Mouse (Mus musculus) MEL (cell line): ENCODE results near the gene Rasd2. TPM values are rescaled to one million over a fixed set of nuclear protein-coding genes. Genes with fewer than 3 reads are reported as not detected.

ENCODE experiments used
- DNase-seq: peaks from one replicate; pipeline ENCODE4 v3.0.0; 2011; ENCODE audit warnings: low read depth, low spot score
- H3K27ac ChIP-seq: 2 replicates; pipeline ENCODE4 v1.5.1; 2012; ENCODE audit warnings: low read depth, mild to moderate bottlenecking, control low read depth, low read length, moderate library complexity; ENCODE audit not compliant: control insufficient read depth
- H3K27me3 ChIP-seq, 2 experiments: fragments of 150-350 bp in 1 of 2; sonication (generic) in 1 of 2; 2 replicates each; pipeline ENCODE4 v1.6.1; 2012; ENCODE audit warnings: low read length in 2 of 2, mild to moderate bottlenecking in 2 of 2, improper control_type of control experiment in 1 of 2, moderate library complexity in 1 of 2; ENCODE audit not compliant: insufficient read depth in 2 of 2, control insufficient read depth in 1 of 2
- H3K36me3 ChIP-seq, 2 experiments: 2 replicates each; pipeline ENCODE4 v1.6.1; 2012 to 2014; ENCODE audit warnings: low read length in 2 of 2, improper control_type of control experiment in 1 of 2, inconsistent platforms in 1 of 2, mild to moderate bottlenecking in 1 of 2; ENCODE audit not compliant: insufficient read depth in 2 of 2, control insufficient read depth in 1 of 2
- H3K4me1 ChIP-seq, 2 experiments: fragments of 150-350 bp in 1 of 2; sonication (generic) in 1 of 2; 2 replicates each; pipeline ENCODE4 v1.6.1; 2012; ENCODE audit warnings: low read length in 2 of 2, improper control_type of control experiment in 1 of 2, mild to moderate bottlenecking in 1 of 2; ENCODE audit not compliant: insufficient read depth in 2 of 2, control insufficient read depth in 1 of 2
- H3K4me3 ChIP-seq, 2 experiments: fragments of 150-350 bp in 1 of 2; sonication (generic) in 1 of 2; 2 replicates each; pipeline ENCODE4 v1.5.1; 2012; ENCODE audit warnings: low read depth in 2 of 2, low read length in 2 of 2, mild to moderate bottlenecking in 2 of 2, moderate library complexity in 2 of 2, control low read depth in 1 of 2, improper control_type of control experiment in 1 of 2; ENCODE audit not compliant: control insufficient read depth in 1 of 2, insufficient read depth in 1 of 2
- H3K79me2 ChIP-seq: 2 replicates; pipeline ENCODE4 v1.6.1; 2012; ENCODE audit warnings: mild to moderate bottlenecking, low read length, moderate library complexity; ENCODE audit not compliant: control insufficient read depth, poor library complexity, insufficient read depth
- H3K9ac ChIP-seq: 2 replicates; pipeline ENCODE4 v1.6.1; 2012; ENCODE audit warnings: low read depth, mild to moderate bottlenecking, control low read depth, low read length, moderate library complexity; ENCODE audit not compliant: control insufficient read depth, poor library complexity, severe bottlenecking
- H3K9me3 ChIP-seq: fragments of 150-350 bp; sonication (generic); replicated peaks from 2 replicates; pipeline ENCODE4 v1.6.1; 2012; ENCODE audit warnings: mild to moderate bottlenecking, low read length, improper control_type of control experiment, moderate library complexity; ENCODE audit not compliant: insufficient read depth
- BHLHE40 ChIP-seq: IDR thresholded peaks from 2 replicates; pipeline ENCODE4 v1.6.1; 2012; ENCODE audit warnings: low read depth, mild to moderate bottlenecking, inconsistent platforms, low read length, improper control_type of control experiment, borderline replicate concordance
- CHD1 ChIP-seq: IDR thresholded peaks from 2 replicates; pipeline ENCODE4 v1.6.1; 2012; ENCODE audit warnings: low read depth, mild to moderate bottlenecking, inconsistent platforms, low read length, improper control_type of control experiment
- ETS1 ChIP-seq: IDR thresholded peaks from 2 replicates; pipeline ENCODE4 v1.6.1; 2012; ENCODE audit warnings: low read depth, mild to moderate bottlenecking, inconsistent platforms, low read length, improper control_type of control experiment, moderate library complexity
- GATA1 ChIP-seq: IDR thresholded peaks from 2 replicates; pipeline ENCODE4 v1.6.1; 2011; ENCODE audit warnings: low read depth, low read length, improper control_type of control experiment
- MAFK ChIP-seq: IDR thresholded peaks from 2 replicates; pipeline ENCODE4 v1.6.1; 2011; ENCODE audit warnings: low read depth, mild to moderate bottlenecking, low read length, improper control_type of control experiment, borderline replicate concordance
- MAZ ChIP-seq: IDR thresholded peaks from 2 replicates; pipeline ENCODE4 v1.6.1; 2012; ENCODE audit warnings: low read depth, mild to moderate bottlenecking, inconsistent platforms, low read length, improper control_type of control experiment
- MEF2A ChIP-seq: IDR thresholded peaks from 2 replicates; pipeline ENCODE4 v1.6.1; 2014; ENCODE audit warnings: low read depth, mild to moderate bottlenecking, inconsistent platforms, low read length, improper control_type of control experiment; ENCODE audit not compliant: poor library complexity, insufficient replicate concordance, severe bottlenecking; ENCODE audit errors: extremely low read depth
- MXI1 ChIP-seq: IDR thresholded peaks from 2 replicates; pipeline ENCODE4 v1.6.1; 2011; ENCODE audit warnings: mild to moderate bottlenecking, low read depth, low read length, improper control_type of control experiment
- MYB ChIP-seq: IDR thresholded peaks from 2 replicates; pipeline ENCODE4 v1.6.1; 2011; ENCODE audit warnings: mild to moderate bottlenecking, low read depth, low read length, improper control_type of control experiment
- MYC ChIP-seq: IDR thresholded peaks from 2 replicates; pipeline ENCODE4 v1.6.1; 2011; ENCODE audit warnings: low read depth, mild to moderate bottlenecking, low read length, improper control_type of control experiment, moderate library complexity
- POLR2AphosphoS2 ChIP-seq: IDR thresholded peaks from 2 replicates; pipeline ENCODE4 v1.6.1; 2011; ENCODE audit warnings: low read length, improper control_type of control experiment
- RAD21 ChIP-seq: IDR thresholded peaks from 2 replicates; pipeline ENCODE4 v1.6.1; 2011; ENCODE audit warnings: mild to moderate bottlenecking, low read depth, low read length, improper control_type of control experiment
- SMC3 ChIP-seq: IDR thresholded peaks from 2 replicates; pipeline ENCODE4 v1.6.1; 2011; ENCODE audit warnings: low read depth, low read length, improper control_type of control experiment
- TCF12 ChIP-seq: IDR thresholded peaks from 2 replicates; pipeline ENCODE4 v1.6.1; 2014; ENCODE audit warnings: low read depth, mild to moderate bottlenecking, inconsistent platforms, low read length, improper control_type of control experiment, moderate library complexity
- ZKSCAN1 ChIP-seq: IDR thresholded peaks from 2 replicates; pipeline ENCODE4 v1.6.1; 2012; ENCODE audit warnings: low read depth, mild to moderate bottlenecking, inconsistent platforms, low read length, improper control_type of control experiment, moderate library complexity
- ZNF384 ChIP-seq: IDR thresholded peaks from 2 replicates; pipeline ENCODE4 v1.6.1; 2012; ENCODE audit warnings: low read depth, mild to moderate bottlenecking, inconsistent platforms, low read length, improper control_type of control experiment
- polyA plus RNA-seq, 2 experiments: library from polyadenylated mRNA; stranded (reverse) in 1 of 2; unstranded in 1 of 2; fragments of >175 nt in 1 of 2; fragments of >200 nt in 1 of 2; gene quantifications; 2 replicates each; pipeline versions ENCODE4 v1.2.1 to v1.2.4; 2012; ENCODE audit warnings: low replicate concordance in 2 of 2, low read depth in 1 of 2; ENCODE audit not compliant: insufficient read length in 2 of 2, insufficient read depth in 1 of 2, missing spikeins in 1 of 2
- total RNA-seq: library from RNA; depleted of rRNA; stranded (reverse); fragments of 300-350 nt; gene quantifications from 2 replicates; pipeline ENCODE4 v1.2.3, GENCODE M21; 2012

Rasd2 gene
- total and polyA plus RNA-seq, 3 experiments, result not detected

GRCm38 (mm10) chr8:75202913-75203312, 10.8 kb upstream of the Rasd2 start:
- H3K4me1 ChIP-seq, result no peaks in the 10 kb centered on the region
- H3K27ac ChIP-seq, result no peak overlapping the region
- TF ChIP-seq RAD21 (no peak), MAFK (no peak), POLR2AphosphoS2 (no peak), ZKSCAN1 (no peak), ZNF384 (no peak), MAZ (no peak)
- no peak overlapping the region for H3K9ac ChIP-seq
- no peaks in the 10 kb centered on the region for H3K36me3 ChIP-seq
- no peaks in the 10 kb centered on the region for H3K9me3 ChIP-seq
- no peaks in the 10 kb centered on the region for H3K79me2 ChIP-seq
- H3K27me3 ChIP-seq, result peaks cover 0 to 13% of the 10 kb centered on the region in 2 experiments; a peak in 2 of 4 replicates
- DNase-seq, result no peak
- H3K4me3 ChIP-seq, result no peak overlapping the region

- no peaks in the 10 kb centered on the region for H3K79me2 ChIP-seq
- no peak for TF ChIP-seq MEF2A
- no peak for TF ChIP-seq ZKSCAN1
- TF ChIP-seq GATA1, result no peak
- no peak for TF ChIP-seq MXI1
- no peak for TF ChIP-seq BHLHE40
- no peak for TF ChIP-seq TCF12
- no peak for TF ChIP-seq SMC3
- TF ChIP-seq MYC, result no peak
- no peak for TF ChIP-seq CHD1
- TF ChIP-seq MYB, result no peak
- no peak for TF ChIP-seq ETS1
- H3K27me3 ChIP-seq, result peaks cover 0 to 13% of the 10 kb centered on the region in 2 experiments; a peak in 2 of 4 replicates
- no peak overlapping the region for H3K9ac ChIP-seq
- DNase-seq, result no peak
- no peak overlapping the region for H3K27ac ChIP-seq
- H3K36me3 ChIP-seq, result no peaks in the 10 kb centered on the region
- no peak overlapping the region for H3K4me3 ChIP-seq
- no peaks in the 10 kb centered on the region for H3K9me3 ChIP-seq
- H3K4me1 ChIP-seq, result no peaks in the 10 kb centered on the region
Measured at GRCm38 (mm10) chr8:75203420-75203819, 10.3 kb upstream of the Rasd2 start.
